Mouse (Mus musculus): ENCODE measurements around the gene Zfp689. TPM values are rescaled to one million over a fixed set of nuclear protein-coding genes. Genes with fewer than 3 reads are reported as not detected.
"Not testable (repeated sequence)": the region's sequence is repeated elsewhere in the genome, so short reads cannot be mapped to it uniquely, and the experiment has no call there.

Zfp689 gene
- polyA plus RNA-seq, 1 experiment from 2014 or later, result 2.2 TPM

GRCm38 (mm10) chr7:127488364-127488763, 39.4 kb upstream of the Zfp689 start:
- WGBS, result 76% methylated on average over 4 of the region's 5 CpGs
- not testable (repeated sequence) for H3K4me3 ChIP-seq (ENCODE audit: low read depth, low read length); H3K4me2 ChIP-seq (replicated peaks; ENCODE audit: low read depth); ATAC-seq; H3K4me1 ChIP-seq (replicated peaks; ENCODE audit: control insufficient read depth, insufficient read depth, low read length); H3K27ac ChIP-seq (ENCODE audit: low read depth, low read length); H3K9ac ChIP-seq (ENCODE audit: low read depth, low read length); H3K27me3 ChIP-seq (replicated peaks; ENCODE audit: control insufficient read depth, insufficient read depth, low read length); H3K9me3 ChIP-seq (ENCODE audit: control insufficient read depth)
- peak; percentile 4; the same call in 1 of the 2 replicates for TF ChIP-seq CTCF (IDR thresholded peaks at IDR 0.05; ENCODE audit: low read depth)
- H3K36me3 ChIP-seq (ENCODE audit: control insufficient read depth, insufficient read depth), result peaks cover 86% of the 10 kb centered on the region

GRCm38 (mm10) chr7:127485416-127485815, 36.5 kb upstream of the Zfp689 start:
- no peak overlapping the region for H3K4me3 ChIP-seq (ENCODE audit: low read depth, low read length)
- H3K27ac ChIP-seq (ENCODE audit: low read depth, low read length), result 0 out of 2 replicates have a peak overlapping the region, but pooled peaks have one; percentile 3
- peaks cover 79% of the 10 kb centered on the region for H3K36me3 ChIP-seq (ENCODE audit: control insufficient read depth, insufficient read depth)
- H3K4me1 ChIP-seq (replicated peaks; ENCODE audit: control insufficient read depth, insufficient read depth, low read length), result no peaks in the 10 kb centered on the region
- WGBS, result 86% methylated on average over 5 of the region's 5 CpGs
- no peak for ATAC-seq
- TF ChIP-seq CTCF (IDR thresholded peaks at IDR 0.05; ENCODE audit: low read depth), result no peak
- no peaks in the 10 kb centered on the region for H3K9me3 ChIP-seq (ENCODE audit: control insufficient read depth)
- H3K9ac ChIP-seq (ENCODE audit: low read depth, low read length), result no peak overlapping the region
- no peak overlapping the region for H3K4me2 ChIP-seq (replicated peaks; ENCODE audit: low read depth)
- no peaks in the 10 kb centered on the region for H3K27me3 ChIP-seq (replicated peaks; ENCODE audit: control insufficient read depth, insufficient read depth, low read length)

GRCm38 (mm10) chr7:127480321-127480720, 31.4 kb upstream of the Zfp689 start:
- peaks cover 43% of the 10 kb centered on the region for H3K36me3 ChIP-seq (ENCODE audit: control insufficient read depth, insufficient read depth)
- WGBS, result 60% methylated on average over 2 of the region's 2 CpGs

GRCm38 (mm10) chr7:127479318-127480225, 30.6 kb upstream of the Zfp689 start:
- Histone ChIP-seq H3K27me3 (replicated peaks; ENCODE audit: control insufficient read depth, insufficient read depth, low read length) (no peaks in the 10 kb centered on the region), H3K9me3 (ENCODE audit: control insufficient read depth) (no peaks in the 10 kb centered on the region), H3K4me2 (replicated peaks; ENCODE audit: low read depth) (peak overlapping the region; percentile 91), H3K9ac (ENCODE audit: low read depth, low read length) (peak overlapping the region; percentile 98), H3K36me3 (ENCODE audit: control insufficient read depth, insufficient read depth) (peaks cover 43% of the 10 kb centered on the region), H3K4me1 (replicated peaks; ENCODE audit: control insufficient read depth, insufficient read depth, low read length) (no peaks in the 10 kb centered on the region), H3K4me3 (ENCODE audit: low read depth, low read length) (peak overlapping the region; percentile 93), H3K27ac (ENCODE audit: low read depth, low read length) (peak overlapping the region; percentile 98)
- no peak for TF ChIP-seq CTCF (IDR thresholded peaks at IDR 0.05; ENCODE audit: low read depth)
- WGBS, result 3% methylated on average over 47 of the region's 48 CpGs
- ATAC-seq, result no peak

More at GRCm38 (mm10) chr7:127480321-127480720, 31.4 kb upstream of the Zfp689 start:
- no peaks in the 10 kb centered on the region for H3K27me3 ChIP-seq (replicated peaks; ENCODE audit: control insufficient read depth, insufficient read depth, low read length)
- no peak for ATAC-seq
- TF ChIP-seq CTCF (IDR thresholded peaks at IDR 0.05; ENCODE audit: low read depth), result no peak
- H3K9ac ChIP-seq (ENCODE audit: low read depth, low read length), result peak overlapping the region; percentile 98
- H3K4me3 ChIP-seq (ENCODE audit: low read depth, low read length), result peak overlapping the region; percentile 93
- H3K9me3 ChIP-seq (ENCODE audit: control insufficient read depth), result no peaks in the 10 kb centered on the region
- peak overlapping the region; percentile 91 for H3K4me2 ChIP-seq (replicated peaks; ENCODE audit: low read depth)
- no peak overlapping the region for H3K27ac ChIP-seq (ENCODE audit: low read depth, low read length)
- H3K4me1 ChIP-seq (replicated peaks; ENCODE audit: control insufficient read depth, insufficient read depth, low read length), result no peaks in the 10 kb centered on the region

GRCm38 (mm10) chr7:127478635-127479317, 29.8 kb upstream of the Zfp689 start, which contains the start of gene Fbrs:
Gene Fbrs (plus strand): TSS chr7:127479199.
- peak within 1 kb of the TSS; percentile 91 for H3K4me2 ChIP-seq (replicated peaks; ENCODE audit: low read depth)
- ATAC-seq, result peak; percentile 49
- WGBS, result under 1% methylated on average over 61 of the region's 62 CpGs
- H3K9me3 ChIP-seq (ENCODE audit: control insufficient read depth), result no peaks in the 10 kb centered on the region
- peak within 1 kb of the TSS; percentile 98 for H3K9ac ChIP-seq (ENCODE audit: low read depth, low read length)
- H3K36me3 ChIP-seq (ENCODE audit: control insufficient read depth, insufficient read depth), result peaks cover 39% of the 10 kb centered on the region
- peak within 1 kb of the TSS; percentile 98 for H3K27ac ChIP-seq (ENCODE audit: low read depth, low read length)
- no peaks in the 10 kb centered on the region for H3K27me3 ChIP-seq (replicated peaks; ENCODE audit: control insufficient read depth, insufficient read depth, low read length)
- H3K4me1 ChIP-seq (replicated peaks; ENCODE audit: control insufficient read depth, insufficient read depth, low read length), result no peaks in the 10 kb centered on the region
- peak within 1 kb of the TSS; percentile 93 for H3K4me3 ChIP-seq (ENCODE audit: low read depth, low read length)
- peak; percentile 14; the same call in 1 of the 2 replicates for TF ChIP-seq CTCF (IDR thresholded peaks at IDR 0.05; ENCODE audit: low read depth)
